In genomic region chr13:89849955-89850354, GRCm38 (mm10) we compare ENCODE assay signal across 23 mouse cellular contexts.
A peak's percentile ranks its signal among the peaks of the same experiment; 100 is the strongest.
DNase-seq lines count a peak whose midpoint lies in the region; TF ChIP-seq lines count a peak whose summit lies in the region.
"Had no signal": no experiment of that assay in that cellular context is flagged by ENCODE, and none has a peak within 500 bp of the region (broad histone marks: within the 10 kb centered on the region; RNA-seq: fewer than 3 reads in every experiment).

No protein-coding gene starts in this region.

- no peaks in the 10 kb centered on the region for H3K9me3 ChIP-seq in forebrain, embryonic 10.5 days
- H3K9me3 ChIP-seq: embryonic facial prominence, embryonic 13.5 days; hindbrain, embryonic 12.5 days; kidney, embryonic 15.5 days; liver, embryonic 13.5 days; megakaryocyte, embryonic 14.5 days had no signal

- H3K4me1 ChIP-seq in forebrain, embryonic 10.5 days = no peaks in the 10 kb centered on the region
- H3K4me1 ChIP-seq: embryonic facial prominence, embryonic 13.5 days; hindbrain, embryonic 12.5 days; kidney, embryonic 15.5 days; liver, embryonic 13.5 days had no signal

- H3K4me3 ChIP-seq in left cerebral cortex, adult 2 months = no peak overlapping the region
- no peak overlapping the region for H3K4me3 ChIP-seq in forebrain, embryonic 10.5 days
- H3K4me3 ChIP-seq: embryonic facial prominence, embryonic 13.5 days; erythroblast, embryonic 14.5 days; hindbrain, embryonic 12.5 days; kidney, embryonic 15.5 days; liver, embryonic 13.5 days; megakaryocyte, embryonic 14.5 days had no signal

- 96% methylated on average over 1 of the region's 1 CpGs for WGBS in forebrain, embryonic 10.5 days

- no peaks in the 10 kb centered on the region for H3K27me3 ChIP-seq in forebrain, embryonic 10.5 days (ENCODE audit: poor library complexity, severe bottlenecking)
- H3K27me3 ChIP-seq: embryonic facial prominence, embryonic 13.5 days; hindbrain, embryonic 12.5 days; kidney, embryonic 15.5 days; liver, embryonic 13.5 days; megakaryocyte, embryonic 14.5 days had no signal

- intact Hi-C loops in left cerebral cortex, postnatal 25 days (cut with DNase I) = no loop called here
- intact Hi-C loops in left cerebral cortex, adult 2 months (cut with DNase I) = no loop called here

- H3K36me3 ChIP-seq in forebrain, embryonic 10.5 days (replicated peaks) = no peaks in the 10 kb centered on the region
- H3K36me3 ChIP-seq: embryonic facial prominence, embryonic 13.5 days; hindbrain, embryonic 12.5 days; kidney, embryonic 15.5 days; liver, embryonic 13.5 days had no signal

- no peak overlapping the region for H3K27ac ChIP-seq in left cerebral cortex, adult 2 months
- no peak overlapping the region for H3K27ac ChIP-seq in forebrain, embryonic 10.5 days
- H3K27ac ChIP-seq: embryonic facial prominence, embryonic 13.5 days; hindbrain, embryonic 12.5 days; kidney, embryonic 15.5 days; liver, embryonic 13.5 days had no signal

- no peak for TF ChIP-seq CTCF in left cerebral cortex, adult 2 months (IDR thresholded peaks at IDR 0.05)

- peak; percentile 11 for DNase-seq in cerebellum, adult 9-10 months
- no peak for DNase-seq in cerebellum, adult 11-12 months
- DNase-seq in left cerebral cortex, postnatal 25 days (ENCODE audit: low spot score in 2 of 2) = peak; percentile 2 to 39
- no peak for DNase-seq in left cerebral cortex, adult 2 months (ENCODE audit: extremely low spot score in 1 of 2, low spot score in 2 of 2)
- DNase-seq in layer of hippocampus, adult 18-20 months (ENCODE audit: low spot score in 2 of 2) = peak; percentile 17 to 75
- DNase-seq in layer of hippocampus, postnatal 25 days (ENCODE audit: extremely low spot score in 1 of 2, low spot score in 1 of 2) = peak; percentile 12 to 18
- DNase-seq in heart, adult 18-20 months = no peak
- DNase-seq in forebrain, embryonic 10.5 days (ENCODE audit: extremely low spot score, low spot score) = no peak
- DNase-seq: adrenal gland, postnatal 14 days; embryo, embryonic 11 days; gastrocnemius, postnatal 25 days; kidney, adult 11 months; kidney, postnatal 36 days; liver, embryonic 13.5 days; lung, embryonic 14.5 days; lung, postnatal 36 days; thymus, adult 2 months; thymus, postnatal 4 days had no signal

Comparison
In these comparisons a context has a peak if more than half of its experiments do, and no peak if none do; other contexts are left out.
1. DNase-seq: peak in cerebellum, adult 9-10 months (single experiment), left cerebral cortex, postnatal 25 days (2 of 2), layer of hippocampus, adult 18-20 months (2 of 2) and layer of hippocampus, postnatal 25 days (2 of 2); none in cerebellum, adult 11-12 months (single experiment), left cerebral cortex, adult 2 months (0 of 2), heart, adult 18-20 months (0 of 2) and forebrain, embryonic 10.5 days (single experiment).